Mouse (Mus musculus) c-Kit-positive CD71-positive TER-119-positive erythroid progenitor cells, embryonic 14.5 days (primary cell): Measurements from ENCODE around the gene Pgpep1.
A peak's percentile ranks its signal among the peaks of the same experiment; 100 is the strongest.

Experiments used
- DNase-seq: peaks from one replicate; pipeline ENCODE4 v3.0.0-alpha.2; 2013; ENCODE audit warnings: low spot score

The Pgpep1 gene

GRCm38 (mm10) chr8:70689892-70690390 is 29.8 kb upstream of the Pgpep1 start:
- no peak for DNase-seq

- no peak for DNase-seq
These were observed 27.9 kb upstream of the Pgpep1 start for GRCm38 (mm10) chr8:70688136-70688535.

GRCm38 (mm10) chr8:70687576-70687975 is 27.4 kb upstream of the Pgpep1 start:
- DNase-seq: no peak

- DNase-seq: no peak
These were observed 24.1 kb upstream of the Pgpep1 start for GRCm38 (mm10) chr8:70684291-70684690.

- no peak for DNase-seq
These were observed 22.5 kb upstream of the Pgpep1 start for GRCm38 (mm10) chr8:70682692-70683091.

- DNase-seq: no peak
These were observed 22.0 kb upstream of the Pgpep1 start for GRCm38 (mm10) chr8:70682193-70682592.

GRCm38 (mm10) chr8:70681410-70681809 is 21.2 kb upstream of the Pgpep1 start:
- no peak for DNase-seq

- DNase-seq: no peak
These were observed 19.9 kb upstream of the Pgpep1 start for GRCm38 (mm10) chr8:70680039-70680438.

- DNase-seq: no peak
These were observed 19.2 kb upstream of the Pgpep1 start for GRCm38 (mm10) chr8:70679404-70679803.

GRCm38 (mm10) chr8:70678679-70679078 is 18.5 kb upstream of the Pgpep1 start:
- DNase-seq: no peak

- DNase-seq: peak; percentile 56
These were observed 17.4 kb upstream of the Pgpep1 start for GRCm38 (mm10) chr8:70677451-70678080.

GRCm38 (mm10) chr8:70675336-70675735 is 15.1 kb upstream of the Pgpep1 start:
- no peak for DNase-seq

- no peak for DNase-seq
These were observed 14.5 kb upstream of the Pgpep1 start for GRCm38 (mm10) chr8:70674716-70675115.

GRCm38 (mm10) chr8:70674109-70674508 is 13.9 kb upstream of the Pgpep1 start:
- DNase-seq: no peak

- DNase-seq: peak; percentile 99
These were observed 13.1 kb upstream of the Pgpep1 start, which contains the start of gene Lsm4 for GRCm38 (mm10) chr8:70673079-70673856. Gene Lsm4 (plus strand): TSS chr8:70673248.

- DNase-seq: no peak
These were observed 12.3 kb upstream of the Pgpep1 start for GRCm38 (mm10) chr8:70672325-70673078.

- DNase-seq: no peak
These were observed 11.6 kb upstream of the Pgpep1 start for GRCm38 (mm10) chr8:70671615-70672324.

- DNase-seq: no peak
These were observed 6.9 kb upstream of the Pgpep1 start for GRCm38 (mm10) chr8:70667071-70667470.

- no peak for DNase-seq
These were observed 5.4 kb upstream of the Pgpep1 start for GRCm38 (mm10) chr8:70665599-70665998.

GRCm38 (mm10) chr8:70664631-70665030 is 4.4 kb upstream of the Pgpep1 start:
- DNase-seq: no peak

- DNase-seq: no peak
These were observed 3.5 kb upstream of the Pgpep1 start for GRCm38 (mm10) chr8:70663691-70664090.
